Mouse (Mus musculus) small intestine, adult 2 months (tissue): ENCODE results near the gene Txnl4b. TPM values are rescaled to one million over a fixed set of nuclear protein-coding genes. Genes with fewer than 3 reads are reported as not detected.

Experiments used
- H3K27ac ChIP-seq: fragments of 200-500 bp; 2 replicates; pipeline ENCODE4 v1.5.1; 2012; ENCODE audit warnings: low read depth, low read length, control low read depth, inconsistent platforms; ENCODE audit not compliant: insufficient read depth
- H3K27me3 ChIP-seq: fragments of 200-500 bp; 2 replicates; pipeline ENCODE4 v1.6.1; 2012; ENCODE audit warnings: mild to moderate bottlenecking, moderate library complexity, low read length, inconsistent platforms; ENCODE audit not compliant: control insufficient read depth, insufficient read depth
- H3K36me3 ChIP-seq: fragments of 200-500 bp; 2 replicates; pipeline ENCODE4 v1.6.1; 2012; ENCODE audit warnings: mild to moderate bottlenecking, low read length, control low read depth, inconsistent platforms; ENCODE audit not compliant: control insufficient read depth, insufficient read depth
- H3K4me1 ChIP-seq: fragments of 200-500 bp; 2 replicates; pipeline ENCODE4 v1.6.1; 2012; ENCODE audit warnings: low read length, inconsistent platforms, mixed read lengths; ENCODE audit not compliant: control insufficient read depth, insufficient read depth, insufficient read length
- H3K4me3 ChIP-seq: fragments of 200-500 bp; 2 replicates; pipeline ENCODE4 v1.5.1; 2012; ENCODE audit warnings: low read depth, mild to moderate bottlenecking, control low read depth, inconsistent platforms, low read length, moderate library complexity
- CTCF ChIP-seq: fragments of 200-500 bp; IDR thresholded peaks from 2 replicates; pipeline ENCODE4 v1.5.1; 2012; ENCODE audit warnings: low read depth, mild to moderate bottlenecking, control low read depth, inconsistent platforms, low read length, moderate library complexity, mixed read lengths; ENCODE audit not compliant: insufficient replicate concordance, insufficient read length; ENCODE audit errors: extremely low read depth
- POLR2A ChIP-seq: fragments of 200-500 bp; IDR thresholded peaks from 2 replicates; pipeline ENCODE4 v1.6.1; 2012; ENCODE audit warnings: low read depth, mild to moderate bottlenecking, control low read depth, inconsistent platforms, low read length, moderate library complexity
- WGBS: fragments of 180-500 bp; shearing (Covaris S2); methylation state at CpG from one replicate; pipeline ENCODE4 v1.1.7; 2018; 5-methylcytosine and 5-hydroxymethylcytosine counted together
- polyA plus RNA-seq: library from polyadenylated mRNA; depleted of rRNA; stranded (reverse); fragments of >200 nt; gene quantifications from 2 replicates; pipeline ENCODE4 v1.2.3, GENCODE M21; 2012; rRNA removed

Gene Txnl4b
- polyA plus RNA-seq, 1 experiment: 3.5 TPM

- Histone ChIP-seq H3K36me3 (no peaks in the 10 kb centered on the region), H3K4me1 (no peaks in the 10 kb centered on the region), H3K27me3 (no peaks in the 10 kb centered on the region), H3K27ac (no peak overlapping the region), H3K4me3 (no peak overlapping the region)
- WGBS: 85% methylated on average over 3 of the region's 3 CpGs
- TF ChIP-seq CTCF (no peak), POLR2A (no peak)
Observed at GRCm38 (mm10) chr8:109615569-109615968, 49.9 kb downstream of the Txnl4b start.

Other genes with a start within 250 kb of the Txnl4b start
- not detected in 2 replicates for gene Pmfbp1, start 71.9 kb upstream of the Txnl4b start, polyA plus RNA-seq
- gene Dhx38, start within 50 bp of the Txnl4b start, polyA plus RNA-seq: 10.2 and 22.1 TPM in 2 replicates
- gene Hp, start 13.3 kb downstream of the Txnl4b start, polyA plus RNA-seq: 0.94 and 5.7 TPM in 2 replicates
- gene Dhodh, start 42.8 kb downstream of the Txnl4b start, polyA plus RNA-seq: 5.9 and 11.9 TPM in 2 replicates
- 0.03 and 0.10 TPM in 2 replicates for gene Pkd1l3, start 48.6 kb downstream of the Txnl4b start, polyA plus RNA-seq
- gene Ist1, start 127.4 kb downstream of the Txnl4b start, polyA plus RNA-seq: 14.4 and 30.3 TPM in 2 replicates
- gene Zfp821, start 139.7 kb downstream of the Txnl4b start, polyA plus RNA-seq: 2.0 and 6.5 TPM in 2 replicates
- gene Atxn1l, start 171.8 kb downstream of the Txnl4b start, polyA plus RNA-seq: 5.1 and 12.0 TPM in 2 replicates
- gene Ap1g1, start 212.7 kb downstream of the Txnl4b start, polyA plus RNA-seq: 11.3 and 18.8 TPM in 2 replicates